Mouse (Mus musculus): Measurements from ENCODE around the gene Gucy1b2. TPM values are rescaled to one million over a fixed set of nuclear protein-coding genes. Genes with fewer than 3 reads are reported as not detected.

The Gucy1b2 gene
- total RNA-seq, 1 experiment from 2014 or later, result not detected

GRCm38 (mm10) chr14:62383109-62383508, 73.0 kb downstream of the Gucy1b2 start:
- no peak for ATAC-seq (replicated peaks; ENCODE audit: insufficient number of reproducible peaks, low FRiP score, low TSS enrichment, poor library complexity, severe bottlenecking)

DNA sequence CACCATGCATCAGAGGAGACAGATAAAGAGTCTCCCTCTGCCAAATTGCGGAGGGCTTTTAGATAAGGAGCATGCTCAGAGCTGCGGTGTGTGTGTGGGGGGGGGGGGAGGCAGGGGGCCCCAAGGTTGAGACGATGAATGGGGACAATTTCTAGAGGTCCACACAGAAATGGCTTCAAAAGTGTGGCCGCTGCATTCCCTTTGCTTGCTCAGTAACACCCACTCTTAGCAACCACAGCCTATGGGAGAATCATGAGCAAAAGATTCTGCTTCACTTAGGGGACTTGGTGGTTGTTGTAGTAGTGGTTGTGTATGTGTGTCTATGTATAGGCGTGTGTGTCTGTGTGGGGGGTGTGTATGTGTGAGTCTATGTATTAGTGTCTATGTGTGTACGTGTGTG, 75.5 kb downstream of the Gucy1b2 start:
- ATAC-seq (replicated peaks; ENCODE audit: insufficient number of reproducible peaks, low FRiP score, low TSS enrichment, poor library complexity, severe bottlenecking), result no peak

DNA sequence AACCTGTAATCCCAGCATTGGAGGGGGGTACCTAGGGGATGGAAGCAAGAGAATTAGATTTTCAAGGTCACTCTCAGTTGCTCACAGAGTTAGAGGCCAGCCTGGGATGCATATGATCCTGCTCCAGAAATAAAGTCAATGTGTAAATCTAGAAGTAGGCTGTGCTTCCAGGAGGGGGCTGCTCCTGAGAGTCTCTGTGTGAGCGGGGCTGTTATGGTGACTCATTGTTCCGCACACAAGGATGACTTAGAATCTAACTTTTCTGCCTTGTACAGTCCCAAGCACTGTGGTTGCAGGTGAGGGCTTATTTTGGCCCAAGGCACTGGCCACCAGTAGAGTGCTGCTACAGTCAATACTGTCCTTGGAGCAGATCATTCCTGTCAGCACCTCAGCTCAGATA, 76.7 kb downstream of the Gucy1b2 start:
- ATAC-seq (replicated peaks; ENCODE audit: insufficient number of reproducible peaks, low FRiP score, low TSS enrichment, poor library complexity, severe bottlenecking), result no peak

DNA sequence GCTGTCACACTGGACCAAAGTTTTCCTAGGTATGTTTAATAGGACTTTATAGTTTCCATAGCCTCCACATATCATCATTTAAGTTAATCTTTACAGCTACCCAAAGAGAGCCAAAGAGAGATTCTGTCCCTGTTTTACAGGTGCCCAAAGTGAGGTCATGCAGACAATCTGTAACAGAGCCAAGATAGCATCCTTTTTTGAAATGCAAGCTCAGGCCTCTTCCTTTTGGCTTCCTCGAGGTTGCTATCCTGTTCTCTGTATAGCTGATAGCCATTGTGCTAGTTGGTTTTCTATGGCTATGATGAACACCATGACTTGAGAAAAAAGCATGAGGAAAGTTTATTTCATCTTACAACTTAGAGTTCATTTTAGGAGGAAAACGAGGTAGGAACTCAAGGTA, 80.0 kb downstream of the Gucy1b2 start:
- ATAC-seq (replicated peaks; ENCODE audit: insufficient number of reproducible peaks, low FRiP score, low TSS enrichment, poor library complexity, severe bottlenecking), result no peak

DNA sequence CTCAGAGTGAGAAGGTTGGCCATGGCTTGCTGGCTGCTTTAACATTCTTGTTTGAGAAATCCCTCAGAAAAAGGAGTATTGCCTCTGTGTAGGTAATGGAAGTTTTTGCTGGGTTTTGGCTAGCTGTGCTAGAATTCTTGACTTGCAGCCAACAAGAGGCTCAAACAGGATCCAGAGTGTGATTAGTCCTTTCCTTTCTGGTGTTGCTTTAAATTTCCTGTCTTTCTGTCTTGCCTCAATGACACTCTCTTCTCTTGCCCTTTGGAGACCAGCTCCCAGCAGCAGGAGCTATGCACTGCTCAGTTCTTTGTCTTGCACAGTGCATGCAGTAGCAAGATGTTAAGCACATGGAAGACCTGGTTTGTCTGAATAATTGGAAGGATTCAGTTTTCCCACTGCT, 80.4 kb downstream of the Gucy1b2 start:
- no peak for ATAC-seq (replicated peaks; ENCODE audit: insufficient number of reproducible peaks, low FRiP score, low TSS enrichment, poor library complexity, severe bottlenecking)

GRCm38 (mm10) chr14:62374001-62374400, 82.1 kb downstream of the Gucy1b2 start:
- no peak for ATAC-seq (replicated peaks; ENCODE audit: insufficient number of reproducible peaks, low FRiP score, low TSS enrichment, poor library complexity, severe bottlenecking)

GRCm38 (mm10) chr14:62370819-62371218, 85.3 kb downstream of the Gucy1b2 start:
- no peak for ATAC-seq (replicated peaks; ENCODE audit: insufficient number of reproducible peaks, low FRiP score, low TSS enrichment, poor library complexity, severe bottlenecking)

DNA sequence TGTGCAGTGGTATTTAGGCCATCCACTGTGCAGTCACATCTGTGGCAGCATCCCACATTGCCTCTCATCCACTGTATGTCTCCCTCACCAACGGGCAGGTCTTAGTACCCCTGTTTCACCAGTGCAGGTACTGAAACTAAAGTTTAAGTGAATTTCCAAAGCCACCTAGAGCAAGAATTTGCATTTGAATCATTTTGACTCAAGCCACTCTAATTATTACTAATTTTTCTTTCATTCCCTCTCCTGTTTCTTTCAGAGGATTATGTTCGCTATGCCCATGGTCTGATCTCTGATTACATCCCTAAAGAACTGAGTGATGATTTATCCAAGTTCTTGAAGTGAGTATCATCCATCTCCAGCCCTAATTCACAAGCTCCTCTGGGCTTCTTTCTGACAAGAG, 92.3 kb downstream of the Gucy1b2 start:
- ATAC-seq (replicated peaks; ENCODE audit: insufficient number of reproducible peaks, low FRiP score, low TSS enrichment, poor library complexity, severe bottlenecking), result no peak

DNA sequence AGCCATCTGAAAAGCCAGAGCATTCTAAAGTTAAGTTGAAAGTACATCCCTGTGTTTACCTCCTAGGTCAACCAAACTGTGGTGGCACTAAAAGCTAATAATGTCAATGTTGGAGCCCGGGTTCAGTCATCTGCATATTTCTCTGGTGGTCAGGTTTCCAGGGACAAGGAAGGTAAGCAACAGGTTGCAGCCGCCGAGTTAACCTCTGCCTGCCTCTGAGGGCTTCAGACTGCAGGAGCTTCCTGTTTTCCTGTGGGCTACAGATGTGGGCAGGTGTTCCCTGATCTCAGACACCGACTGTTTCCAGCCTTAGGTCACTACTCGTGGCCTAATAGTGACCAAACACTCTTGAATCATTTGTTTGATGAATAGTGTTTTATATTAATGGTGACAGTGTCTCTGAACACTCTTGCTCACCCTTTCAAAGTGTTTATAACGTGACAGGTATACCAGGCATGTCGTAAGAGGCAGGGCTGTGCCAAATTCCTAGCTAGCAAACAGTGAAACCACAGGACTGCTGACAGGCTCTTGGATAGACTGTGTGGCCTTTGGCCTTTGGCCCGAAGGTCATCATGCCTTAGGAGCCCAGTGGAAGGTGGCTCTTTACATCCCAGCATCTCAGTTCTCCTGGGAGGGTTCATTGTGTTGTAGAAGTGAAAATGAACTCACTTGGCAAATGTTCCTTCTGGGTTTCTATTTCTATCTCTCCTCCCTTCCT, 94.7 kb downstream of the Gucy1b2 start:
- no peak for ATAC-seq (replicated peaks; ENCODE audit: insufficient number of reproducible peaks, low FRiP score, low TSS enrichment, poor library complexity, severe bottlenecking)

- no peak for ATAC-seq (replicated peaks; ENCODE audit: insufficient number of reproducible peaks, low FRiP score, low TSS enrichment, poor library complexity, severe bottlenecking)
Measured at GRCm38 (mm10) chr14:62355201-62355600, 100.9 kb downstream of the Gucy1b2 start.

DNA sequence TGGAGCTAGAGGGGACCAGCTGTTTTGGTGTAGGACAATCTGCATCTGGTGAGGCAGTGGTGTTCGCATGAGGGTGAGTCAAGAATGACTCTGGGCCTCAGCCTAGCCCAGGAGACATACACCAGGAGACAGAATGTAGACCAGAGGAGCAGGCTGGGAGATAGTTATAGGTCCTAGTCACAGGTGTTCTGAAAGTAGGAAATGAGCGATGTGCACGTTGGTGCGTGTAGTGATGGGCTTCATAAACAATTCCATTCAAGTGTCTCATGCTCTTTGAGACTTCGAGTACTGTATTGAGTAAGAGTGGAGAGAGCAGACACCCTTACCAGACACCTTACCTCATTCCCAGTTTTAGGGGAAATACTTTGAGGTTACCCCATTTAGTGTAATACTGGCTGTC, 102.3 kb downstream of the Gucy1b2 start:
- no peak for ATAC-seq (replicated peaks; ENCODE audit: insufficient number of reproducible peaks, low FRiP score, low TSS enrichment, poor library complexity, severe bottlenecking)

DNA sequence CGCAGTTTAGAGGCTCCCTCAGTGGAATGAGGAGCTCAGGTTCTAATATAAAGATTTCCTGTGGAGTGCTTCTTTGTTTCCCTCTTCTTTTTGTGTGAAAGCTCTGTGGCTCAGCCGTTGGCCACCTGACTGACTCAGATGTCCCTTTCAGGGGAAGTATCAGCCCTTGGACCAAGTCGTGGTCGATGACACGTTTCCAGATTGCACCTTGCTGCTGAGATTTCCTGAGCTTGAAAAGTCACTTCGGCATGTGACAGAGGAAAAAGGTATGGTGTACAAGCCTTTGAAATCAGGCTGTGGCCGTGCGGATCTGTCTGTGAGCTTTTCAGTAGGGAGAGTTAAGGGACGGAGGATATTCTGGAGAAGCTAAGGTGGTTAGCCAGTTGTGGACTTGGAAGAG, 102.7 kb downstream of the Gucy1b2 start:
- no peak for ATAC-seq (replicated peaks; ENCODE audit: insufficient number of reproducible peaks, low FRiP score, low TSS enrichment, poor library complexity, severe bottlenecking)

- no peak for ATAC-seq (replicated peaks; ENCODE audit: insufficient number of reproducible peaks, low FRiP score, low TSS enrichment, poor library complexity, severe bottlenecking)
Measured at GRCm38 (mm10) chr14:62350890-62351289, 105.2 kb downstream of the Gucy1b2 start.

- no peak for ATAC-seq (replicated peaks; ENCODE audit: insufficient number of reproducible peaks, low FRiP score, low TSS enrichment, poor library complexity, severe bottlenecking)
Measured at GRCm38 (mm10) chr14:62350186-62350585, 105.9 kb downstream of the Gucy1b2 start.

GRCm38 (mm10) chr14:62349786-62350185, 106.3 kb downstream of the Gucy1b2 start:
- no peak for ATAC-seq (replicated peaks; ENCODE audit: insufficient number of reproducible peaks, low FRiP score, low TSS enrichment, poor library complexity, severe bottlenecking)

DNA sequence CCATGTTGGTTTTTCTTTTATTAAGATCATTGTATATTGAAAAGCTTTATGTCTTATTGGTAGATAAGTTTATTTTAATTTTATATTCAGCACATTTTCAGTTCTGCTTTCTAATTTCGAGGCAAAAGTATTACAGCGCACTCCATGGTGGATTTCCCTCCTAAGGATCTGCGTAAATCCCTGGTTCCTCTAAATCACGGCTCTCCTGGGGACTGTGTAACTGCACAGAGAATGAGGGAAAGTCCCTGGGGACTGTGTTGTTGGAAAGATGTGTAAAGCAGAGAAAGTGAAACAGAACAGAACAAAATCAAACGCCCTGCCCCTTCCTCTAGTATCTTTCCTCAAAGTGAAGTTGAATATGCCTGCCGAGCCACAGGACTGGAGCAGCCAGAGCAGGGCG, 109.0 kb downstream of the Gucy1b2 start:
- ATAC-seq (replicated peaks; ENCODE audit: insufficient number of reproducible peaks, low FRiP score, low TSS enrichment, poor library complexity, severe bottlenecking), result peak; percentile 62

DNA sequence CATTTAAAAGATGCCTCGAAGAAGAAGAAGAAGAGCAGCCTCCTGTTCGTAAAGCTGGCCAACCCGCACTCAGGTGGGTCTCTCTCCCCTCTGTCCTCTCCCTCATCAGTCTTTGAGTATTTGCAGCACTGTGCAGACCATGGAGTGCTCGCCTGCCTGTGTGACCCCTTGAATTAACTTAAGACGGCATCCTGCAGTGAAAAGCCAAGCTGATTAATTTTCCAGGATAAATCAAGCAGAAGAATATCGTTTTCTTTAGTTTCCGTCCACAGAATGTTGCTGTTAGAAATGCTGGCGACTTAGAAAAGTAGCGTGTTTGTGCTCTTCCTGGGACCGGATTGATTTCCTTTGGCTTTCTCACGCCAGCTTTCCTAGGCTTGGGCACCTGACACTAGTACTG, 109.5 kb downstream of the Gucy1b2 start:
- ATAC-seq (replicated peaks; ENCODE audit: insufficient number of reproducible peaks, low FRiP score, low TSS enrichment, poor library complexity, severe bottlenecking), result no peak
